Mouse (Mus musculus): ENCODE data around the gene Uvrag. TPM values are rescaled to one million over a fixed set of nuclear protein-coding genes. Genes with fewer than 3 reads are reported as not detected.

Gene Uvrag
- polyA plus RNA-seq, 1 experiment from 2014 or later = 25.1 TPM

GRCm38 (mm10) chr7:98857094-98857493 is 283.8 kb downstream of the Uvrag start:
- no peak overlapping the region; the same call in 1 of the 2 replicates for H3K27ac ChIP-seq (ENCODE audit: low read depth)
- ATAC-seq (ENCODE audit: insufficient read depth) = no peak

GRCm38 (mm10) chr7:98856128-98856527 is 284.8 kb downstream of the Uvrag start:
- no peaks in the 10 kb centered on the region for H3K27me3 ChIP-seq (ENCODE audit: insufficient read depth, low read length)
- WGBS = 45% methylated on average over 3 of the region's 3 CpGs
- peaks cover 4% of the 10 kb centered on the region; the same call in 1 of the 2 replicates for H3K4me1 ChIP-seq (ENCODE audit: insufficient read depth)
- peaks cover 25% of the 10 kb centered on the region for H3K36me3 ChIP-seq (ENCODE audit: insufficient read depth)
- no peak overlapping the region for H3K27ac ChIP-seq (ENCODE audit: low read depth)
- H3K9me3 ChIP-seq (ENCODE audit: low read depth, low read length) = no peaks in the 10 kb centered on the region
- H3K9ac ChIP-seq = no peak overlapping the region
- DNase-seq (no peak), ATAC-seq (ENCODE audit: insufficient read depth) (no peak)
- no peak overlapping the region for H3K4me3 ChIP-seq (ENCODE audit: low read depth, low read length)
- TF ChIP-seq CTCF (IDR thresholded peaks at IDR 0.05; ENCODE audit: low read depth) = no peak
- H3K4me2 ChIP-seq = no peak overlapping the region

More at GRCm38 (mm10) chr7:98857094-98857493, 283.8 kb downstream of the Uvrag start:
- WGBS = 42% methylated on average over 3 of the region's 3 CpGs
- no peaks in the 10 kb centered on the region for H3K27me3 ChIP-seq (ENCODE audit: insufficient read depth, low read length)
- H3K4me3 ChIP-seq (ENCODE audit: low read depth, low read length) = no peak overlapping the region
- H3K4me1 ChIP-seq (ENCODE audit: insufficient read depth) = no peaks in the 10 kb centered on the region
- no peak for TF ChIP-seq CTCF (IDR thresholded peaks at IDR 0.05; ENCODE audit: low read depth)
- H3K9ac ChIP-seq = no peak overlapping the region
- no peak overlapping the region for H3K4me2 ChIP-seq
- H3K36me3 ChIP-seq (ENCODE audit: insufficient read depth) = peaks cover 25% of the 10 kb centered on the region
- H3K9me3 ChIP-seq (ENCODE audit: low read depth, low read length) = no peaks in the 10 kb centered on the region
- DNase-seq = no peak

DNA sequence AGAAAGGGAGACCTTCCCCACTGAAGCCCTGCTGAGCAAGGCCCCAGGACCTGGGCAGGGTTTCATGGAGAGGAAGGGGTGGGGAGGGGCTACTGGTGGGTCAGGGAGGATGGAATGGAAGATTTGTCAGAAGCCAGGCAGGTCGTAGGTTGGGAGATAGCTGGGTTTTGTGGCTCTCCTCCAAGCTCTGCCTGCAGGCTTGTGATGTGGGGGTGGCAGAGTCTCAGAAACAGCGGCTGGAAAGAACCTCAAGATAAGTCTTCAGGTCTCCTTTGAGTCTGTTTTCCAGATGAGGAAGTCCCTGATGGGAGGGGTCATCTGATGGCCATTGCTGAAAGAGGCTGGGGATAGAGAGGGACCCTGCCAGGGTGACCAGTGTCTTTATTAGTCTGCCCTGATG is 285.6 kb downstream of the Uvrag start:
- Histone ChIP-seq H3K4me3 (ENCODE audit: low read depth, low read length) (no peak overlapping the region), H3K4me2 (no peak overlapping the region), H3K36me3 (ENCODE audit: insufficient read depth) (peaks cover 31% of the 10 kb centered on the region), H3K9ac (no peak overlapping the region), H3K27me3 (ENCODE audit: insufficient read depth, low read length) (no peaks in the 10 kb centered on the region), H3K27ac (ENCODE audit: low read depth) (no peak overlapping the region), H3K9me3 (ENCODE audit: low read depth, low read length) (no peaks in the 10 kb centered on the region), H3K4me1 (ENCODE audit: insufficient read depth) (peaks cover 7% of the 10 kb centered on the region; the same call in 1 of the 2 replicates)
- ATAC-seq (ENCODE audit: insufficient read depth) (no peak), DNase-seq (no peak)
- WGBS = 46% methylated on average over 2 of the region's 2 CpGs
- no peak for TF ChIP-seq CTCF (IDR thresholded peaks at IDR 0.05; ENCODE audit: low read depth)

DNA sequence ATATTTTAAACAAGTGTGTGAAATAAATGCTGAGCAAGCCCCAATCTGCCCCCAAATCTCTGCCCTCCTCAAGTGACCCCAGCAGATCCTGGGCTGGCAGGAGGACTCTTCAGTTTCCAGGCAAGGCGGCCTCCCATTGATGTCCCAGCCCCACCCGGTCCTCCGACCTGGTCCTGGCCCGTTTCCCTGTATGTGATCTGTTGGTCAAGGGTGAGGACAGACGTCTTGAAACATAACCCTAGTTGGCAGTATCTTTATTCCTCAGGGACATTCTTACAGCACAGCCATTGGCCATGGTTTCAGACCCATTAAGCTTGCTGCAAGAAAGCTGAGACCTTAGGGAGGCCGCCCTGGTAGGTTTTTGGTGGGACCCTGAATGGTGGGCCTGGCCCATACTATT is 287.1 kb downstream of the Uvrag start:
- TF ChIP-seq CTCF (IDR thresholded peaks at IDR 0.05; ENCODE audit: low read depth) = no peak
- ATAC-seq (ENCODE audit: insufficient read depth) (no peak), DNase-seq (no peak)
- H3K4me3 ChIP-seq (ENCODE audit: low read depth, low read length) = no peak overlapping the region
- H3K4me2 ChIP-seq = no peak overlapping the region
- peaks cover 36% of the 10 kb centered on the region for H3K36me3 ChIP-seq (ENCODE audit: insufficient read depth)
- H3K9me3 ChIP-seq (ENCODE audit: low read depth, low read length) = no peaks in the 10 kb centered on the region
- H3K27ac ChIP-seq (ENCODE audit: low read depth) = no peak overlapping the region
- H3K4me1 ChIP-seq (ENCODE audit: insufficient read depth) = peaks cover 12% of the 10 kb centered on the region; the same call in 1 of the 2 replicates
- no peaks in the 10 kb centered on the region for H3K27me3 ChIP-seq (ENCODE audit: insufficient read depth, low read length)
- no peak overlapping the region for H3K9ac ChIP-seq
- 81% methylated on average over 6 of the region's 6 CpGs for WGBS

GRCm38 (mm10) chr7:98852950-98853650 is 287.8 kb downstream of the Uvrag start:
- Histone ChIP-seq H3K4me2 (no peak overlapping the region), H3K4me1 (ENCODE audit: insufficient read depth) (peaks cover 17% of the 10 kb centered on the region; the same call in 1 of the 2 replicates), H3K4me3 (ENCODE audit: low read depth, low read length) (no peak overlapping the region), H3K27me3 (ENCODE audit: insufficient read depth, low read length) (no peaks in the 10 kb centered on the region), H3K9me3 (ENCODE audit: low read depth, low read length) (no peaks in the 10 kb centered on the region), H3K36me3 (ENCODE audit: insufficient read depth) (peaks cover 42% of the 10 kb centered on the region), H3K27ac (ENCODE audit: low read depth) (no peak overlapping the region), H3K9ac (no peak overlapping the region)
- no peak for ATAC-seq (ENCODE audit: insufficient read depth)
- no peak for DNase-seq
- 82% methylated on average over 18 of the region's 18 CpGs for WGBS
- no peak for TF ChIP-seq CTCF (IDR thresholded peaks at IDR 0.05; ENCODE audit: low read depth)

DNA sequence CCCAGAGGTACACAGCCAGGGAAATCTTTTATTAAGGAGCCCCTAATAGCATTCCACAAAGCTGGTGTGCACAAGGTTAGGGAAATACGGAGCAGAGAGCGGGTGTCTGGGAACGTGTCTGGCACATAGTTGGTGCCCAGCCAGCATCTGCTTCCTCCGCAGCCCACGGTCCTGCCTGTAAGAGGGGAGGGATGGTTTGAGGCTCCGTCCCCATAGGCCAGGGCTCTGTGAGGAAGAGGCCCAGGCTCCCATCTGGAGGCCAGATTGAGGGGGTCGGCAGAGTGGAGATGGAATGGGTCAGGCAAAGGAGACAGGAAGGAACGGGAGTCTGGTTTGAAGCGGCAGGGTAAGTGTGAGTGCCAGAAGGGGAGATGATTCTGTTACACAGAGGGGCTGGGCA is 289.7 kb downstream of the Uvrag start:
- peak; percentile 91 for DNase-seq
- H3K4me1 ChIP-seq (ENCODE audit: insufficient read depth) = peaks cover 17% of the 10 kb centered on the region; the same call in 1 of the 2 replicates
- peaks cover 52% of the 10 kb centered on the region for H3K36me3 ChIP-seq (ENCODE audit: insufficient read depth)
- peak overlapping the region; percentile 41 for H3K4me2 ChIP-seq
- no peak for TF ChIP-seq CTCF (IDR thresholded peaks at IDR 0.05; ENCODE audit: low read depth)
- H3K9ac ChIP-seq = no peak overlapping the region; the same call in 1 of the 2 replicates
- H3K27ac ChIP-seq (ENCODE audit: low read depth) = peak overlapping the region; percentile 90
- 34% methylated on average over 9 of the region's 9 CpGs for WGBS
- H3K9me3 ChIP-seq (ENCODE audit: low read depth, low read length) = no peaks in the 10 kb centered on the region
- no peaks in the 10 kb centered on the region for H3K27me3 ChIP-seq (ENCODE audit: insufficient read depth, low read length)
- ATAC-seq (ENCODE audit: insufficient read depth) = peak; percentile 91
- no peak overlapping the region for H3K4me3 ChIP-seq (ENCODE audit: low read depth, low read length)

- peaks cover 17% of the 10 kb centered on the region; the same call in 1 of the 2 replicates for H3K4me1 ChIP-seq (ENCODE audit: insufficient read depth)
- H3K27ac ChIP-seq (ENCODE audit: low read depth) = peak overlapping the region; percentile 90; the same call in 1 of the 2 replicates
- no peak for DNase-seq
- no peak overlapping the region for H3K4me3 ChIP-seq (ENCODE audit: low read depth, low read length)
- H3K36me3 ChIP-seq (ENCODE audit: insufficient read depth) = peaks cover 54% of the 10 kb centered on the region
- ATAC-seq (ENCODE audit: insufficient read depth) = no peak
- TF ChIP-seq CTCF (IDR thresholded peaks at IDR 0.05; ENCODE audit: low read depth) = no peak
- no peaks in the 10 kb centered on the region for H3K27me3 ChIP-seq (ENCODE audit: insufficient read depth, low read length)
- no peak overlapping the region for H3K4me2 ChIP-seq
- 80% methylated on average over 5 of the region's 5 CpGs for WGBS
- no peaks in the 10 kb centered on the region for H3K9me3 ChIP-seq (ENCODE audit: low read depth, low read length)
- H3K9ac ChIP-seq = no peak overlapping the region
These were observed 290.6 kb downstream of the Uvrag start for GRCm38 (mm10) chr7:98850388-98850787.
